Mouse (Mus musculus): ENCODE measurements around the gene Trem1. TPM values are rescaled to one million over a fixed set of nuclear protein-coding genes. Genes with fewer than 3 reads are reported as not detected.

The Trem1 gene
- polyA plus RNA-seq, 1 experiment: 11.7 TPM

DNA sequence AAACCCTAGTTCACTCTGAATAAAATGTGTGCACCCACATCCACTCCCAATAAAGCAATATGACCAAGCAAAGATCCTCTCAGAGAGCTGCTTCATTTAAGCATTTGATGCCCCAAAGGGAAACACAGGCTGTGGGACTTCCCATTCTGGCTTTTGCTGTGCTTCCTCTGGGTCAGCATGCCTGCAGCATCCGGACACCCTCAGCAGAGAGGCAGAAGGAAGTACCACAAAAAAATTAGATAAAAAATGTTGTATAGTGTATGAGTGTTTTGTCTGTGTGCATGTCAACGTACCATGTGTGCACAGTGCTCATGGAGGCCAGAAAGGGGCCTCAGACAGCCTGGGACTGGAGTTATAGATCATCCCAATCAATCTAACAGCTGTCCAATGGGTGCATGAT lies 29.3 kb downstream of the Trem1 start:
- TF ChIP-seq POLR2A (IDR thresholded peaks at IDR 0.05; ENCODE audit: borderline replicate concordance, control insufficient read depth, low read depth, low read length) (no peak), CTCF (IDR thresholded peaks at IDR 0.05; ENCODE audit: control insufficient read depth, insufficient read depth, low read length) (no peak)
- Histone ChIP-seq H3K27ac (ENCODE audit: control insufficient read depth, insufficient read depth, low read depth, low read length, poor library complexity) (no peak overlapping the region), H3K4me1 (ENCODE audit: control insufficient read depth, insufficient read depth, low read length) (peaks cover 4% of the 10 kb centered on the region; the same call in 1 of the 2 replicates), H3K4me3 (replicated peaks; ENCODE audit: control insufficient read depth, low read depth, low read length) (no peak overlapping the region)
- WGBS: 9% methylated on average over 2 of the region's 2 CpGs

- TF ChIP-seq POLR2A (IDR thresholded peaks at IDR 0.05; ENCODE audit: borderline replicate concordance, control insufficient read depth, low read depth, low read length): no peak
- TF ChIP-seq CTCF (IDR thresholded peaks at IDR 0.05; ENCODE audit: control insufficient read depth, insufficient read depth, low read length): no peak
- Histone ChIP-seq H3K4me3 (replicated peaks; ENCODE audit: control insufficient read depth, low read depth, low read length) (no peak within 1 kb of the TSS), H3K27ac (ENCODE audit: control insufficient read depth, insufficient read depth, low read depth, low read length, poor library complexity) (peak within 1 kb of the TSS; percentile 40; the same call in 1 of the 2 replicates), H3K4me1 (ENCODE audit: control insufficient read depth, insufficient read depth, low read length) (peaks cover 4% of the 10 kb centered on the region; the same call in 1 of the 2 replicates)
- 54% methylated on average over 3 of the region's 3 CpGs for WGBS
These were observed 31.3 kb downstream of the Trem1 start, which contains the start of gene Treml4 for GRCm38 (mm10) chr17:48263741-48264362. Treml4 (plus strand) TSS chr17:48264295.

DNA sequence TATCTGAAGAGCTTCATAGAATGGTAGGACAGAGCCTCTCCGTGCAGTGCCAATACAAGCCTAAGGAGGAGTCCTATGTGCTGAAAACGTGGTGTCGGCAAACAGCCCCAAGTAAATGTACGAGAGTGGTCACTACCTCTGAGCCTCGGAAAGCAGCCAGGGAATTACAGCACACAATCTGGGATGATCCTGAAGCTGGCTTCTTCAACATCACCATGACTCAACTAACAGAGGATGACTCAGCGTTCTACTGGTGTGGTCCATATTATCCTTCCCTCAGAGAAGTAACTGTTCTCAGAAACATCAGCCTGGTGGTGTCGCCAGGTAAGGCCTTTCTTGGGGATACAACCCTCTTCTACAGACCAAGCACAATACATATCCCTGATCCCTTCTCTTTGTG lies 32.1 kb downstream of the Trem1 start:
- TF ChIP-seq POLR2A (IDR thresholded peaks at IDR 0.05; ENCODE audit: borderline replicate concordance, control insufficient read depth, low read depth, low read length) (no peak), CTCF (IDR thresholded peaks at IDR 0.05; ENCODE audit: control insufficient read depth, insufficient read depth, low read length) (no peak)
- no peak overlapping the region for H3K4me3 ChIP-seq (replicated peaks; ENCODE audit: control insufficient read depth, low read depth, low read length)
- no peak overlapping the region for H3K27ac ChIP-seq (ENCODE audit: control insufficient read depth, insufficient read depth, low read depth, low read length, poor library complexity)
- peaks cover 4% of the 10 kb centered on the region; the same call in 1 of the 2 replicates for H3K4me1 ChIP-seq (ENCODE audit: control insufficient read depth, insufficient read depth, low read length)
- WGBS: 89% methylated on average over 7 of the region's 7 CpGs

DNA sequence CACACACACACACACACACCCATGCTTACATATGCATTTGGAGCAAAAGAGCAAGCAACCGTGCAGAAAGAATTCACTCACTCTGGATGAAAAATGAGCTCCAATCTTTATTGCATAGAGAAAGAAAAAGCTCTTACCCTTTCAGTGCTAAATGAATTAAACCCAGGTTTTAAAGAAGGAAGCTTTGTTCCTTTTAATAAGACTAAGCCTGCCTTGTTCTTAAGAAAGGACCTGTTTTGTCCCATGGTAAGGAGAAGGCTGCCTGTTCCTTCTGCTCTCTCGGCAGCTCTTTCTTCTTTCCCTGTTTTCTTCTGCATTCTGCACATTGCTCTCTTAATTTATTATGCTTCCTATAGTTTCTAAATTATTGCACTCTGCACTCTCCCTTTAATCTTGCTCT lies 33.6 kb downstream of the Trem1 start:
- H3K4me1 ChIP-seq (ENCODE audit: control insufficient read depth, insufficient read depth, low read length): peaks cover 6% of the 10 kb centered on the region; the same call in 1 of the 2 replicates
- TF ChIP-seq CTCF (IDR thresholded peaks at IDR 0.05; ENCODE audit: control insufficient read depth, insufficient read depth, low read length) (no peak), POLR2A (IDR thresholded peaks at IDR 0.05; ENCODE audit: borderline replicate concordance, control insufficient read depth, low read depth, low read length) (no peak)
- H3K27ac ChIP-seq (ENCODE audit: control insufficient read depth, insufficient read depth, low read depth, low read length, poor library complexity): no peak overlapping the region
- H3K4me3 ChIP-seq (replicated peaks; ENCODE audit: control insufficient read depth, low read depth, low read length): no peak overlapping the region
- WGBS: 63% methylated on average over 2 of the region's 2 CpGs

DNA sequence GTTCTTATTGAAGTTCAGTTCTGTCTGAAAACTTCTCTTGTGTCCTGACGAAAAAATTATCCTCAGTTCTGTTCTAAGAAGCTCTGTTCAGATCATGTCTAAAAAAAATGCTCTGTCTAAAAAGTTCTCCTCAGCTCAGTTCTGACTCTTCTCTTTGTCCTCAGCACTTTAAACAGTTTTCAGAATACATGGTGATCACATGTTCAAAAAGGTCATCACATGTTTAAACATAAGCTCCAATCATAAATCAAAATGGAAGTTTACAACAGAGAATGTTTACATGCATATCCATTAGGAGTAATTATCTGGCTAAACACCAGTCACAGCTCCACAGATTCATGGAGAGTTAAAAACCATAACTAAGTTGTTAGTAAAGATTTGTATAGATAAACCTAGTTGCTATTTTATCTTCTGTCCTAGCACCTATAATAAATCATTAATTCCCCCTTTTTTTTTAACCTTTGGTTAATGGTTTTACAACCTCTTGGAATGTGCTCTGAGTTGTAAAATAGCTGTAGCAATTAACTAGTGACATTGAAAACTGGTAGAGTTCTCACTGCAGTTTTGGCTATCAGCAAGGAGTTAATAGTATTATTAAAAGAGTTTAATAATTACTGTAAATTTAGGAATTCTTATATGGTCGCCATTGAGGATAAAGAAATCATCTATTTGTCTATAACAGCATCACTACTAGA lies 34.2 kb downstream of the Trem1 start:
- Histone ChIP-seq H3K4me1 (ENCODE audit: control insufficient read depth, insufficient read depth, low read length) (peaks cover 6% of the 10 kb centered on the region; the same call in 1 of the 2 replicates), H3K27ac (ENCODE audit: control insufficient read depth, insufficient read depth, low read depth, low read length, poor library complexity) (no peak overlapping the region), H3K4me3 (replicated peaks; ENCODE audit: control insufficient read depth, low read depth, low read length) (no peak overlapping the region)
- TF ChIP-seq CTCF (IDR thresholded peaks at IDR 0.05; ENCODE audit: control insufficient read depth, insufficient read depth, low read length) (no peak), POLR2A (IDR thresholded peaks at IDR 0.05; ENCODE audit: borderline replicate concordance, control insufficient read depth, low read depth, low read length) (no peak)
- 78% methylated on average over 2 of the region's 2 CpGs for WGBS

GRCm38 (mm10) chr17:48267591-48267990 lies 35.0 kb downstream of the Trem1 start:
- TF ChIP-seq POLR2A (IDR thresholded peaks at IDR 0.05; ENCODE audit: borderline replicate concordance, control insufficient read depth, low read depth, low read length) (no peak), CTCF (IDR thresholded peaks at IDR 0.05; ENCODE audit: control insufficient read depth, insufficient read depth, low read length) (no peak)
- peaks cover 3% of the 10 kb centered on the region; the same call in 1 of the 2 replicates for H3K4me1 ChIP-seq (ENCODE audit: control insufficient read depth, insufficient read depth, low read length)
- WGBS: 24% methylated on average over 1 of the region's 1 CpGs
- no peak overlapping the region for H3K27ac ChIP-seq (ENCODE audit: control insufficient read depth, insufficient read depth, low read depth, low read length, poor library complexity)
- no peak overlapping the region for H3K4me3 ChIP-seq (replicated peaks; ENCODE audit: control insufficient read depth, low read depth, low read length)

GRCm38 (mm10) chr17:48268276-48268675 lies 35.7 kb downstream of the Trem1 start:
- peaks cover 3% of the 10 kb centered on the region; the same call in 1 of the 2 replicates for H3K4me1 ChIP-seq (ENCODE audit: control insufficient read depth, insufficient read depth, low read length)
- H3K4me3 ChIP-seq (replicated peaks; ENCODE audit: control insufficient read depth, low read depth, low read length): no peak overlapping the region
- TF ChIP-seq POLR2A (IDR thresholded peaks at IDR 0.05; ENCODE audit: borderline replicate concordance, control insufficient read depth, low read depth, low read length) (no peak), CTCF (IDR thresholded peaks at IDR 0.05; ENCODE audit: control insufficient read depth, insufficient read depth, low read length) (no peak)
- H3K27ac ChIP-seq (ENCODE audit: control insufficient read depth, insufficient read depth, low read depth, low read length, poor library complexity): no peak overlapping the region

GRCm38 (mm10) chr17:48269833-48270232 lies 37.3 kb downstream of the Trem1 start:
- peaks cover 6% of the 10 kb centered on the region for H3K4me1 ChIP-seq (ENCODE audit: control insufficient read depth, insufficient read depth, low read length)
- TF ChIP-seq CTCF (IDR thresholded peaks at IDR 0.05; ENCODE audit: control insufficient read depth, insufficient read depth, low read length) (no peak), POLR2A (IDR thresholded peaks at IDR 0.05; ENCODE audit: borderline replicate concordance, control insufficient read depth, low read depth, low read length) (no peak)
- H3K4me3 ChIP-seq (replicated peaks; ENCODE audit: control insufficient read depth, low read depth, low read length): no peak overlapping the region
- H3K27ac ChIP-seq (ENCODE audit: control insufficient read depth, insufficient read depth, low read depth, low read length, poor library complexity): no peak overlapping the region
- 56% methylated on average over 4 of the region's 4 CpGs for WGBS
